Mouse (Mus musculus) testis, postnatal 14 days (tissue): ENCODE results near the gene Asic2.
A peak's percentile ranks its signal among the peaks of the same experiment; 100 is the strongest.

Source experiments
- DNase-seq: peaks from one replicate; pipeline ENCODE4 v3.0.0; 2021; ENCODE audit warnings: low spot score

Asic2 gene

GRCm38 (mm10) chr11:81722071-81722470, 246.2 kb downstream of the Asic2 start:
- DNase-seq, result no peak

- DNase-seq, result no peak
These were observed 253.5 kb downstream of the Asic2 start for GRCm38 (mm10) chr11:81714801-81715200.

GRCm38 (mm10) chr11:81706996-81707395, 261.3 kb downstream of the Asic2 start:
- no peak for DNase-seq

- no peak for DNase-seq
These were observed 270.2 kb downstream of the Asic2 start for GRCm38 (mm10) chr11:81698008-81698407.

GRCm38 (mm10) chr11:81695501-81695900, 272.8 kb downstream of the Asic2 start:
- DNase-seq, result no peak

GRCm38 (mm10) chr11:81680511-81680910, 287.7 kb downstream of the Asic2 start:
- DNase-seq, result no peak

GRCm38 (mm10) chr11:81671724-81672123, 296.5 kb downstream of the Asic2 start:
- DNase-seq, result no peak

- DNase-seq, result no peak
These were observed 297.8 kb downstream of the Asic2 start for GRCm38 (mm10) chr11:81670436-81670835.

GRCm38 (mm10) chr11:81658850-81659249, 309.4 kb downstream of the Asic2 start:
- DNase-seq, result no peak

GRCm38 (mm10) chr11:81657121-81657520, 311.1 kb downstream of the Asic2 start:
- DNase-seq, result no peak

GRCm38 (mm10) chr11:81647828-81648227, 320.4 kb downstream of the Asic2 start:
- no peak for DNase-seq

GRCm38 (mm10) chr11:81645549-81645948, 322.7 kb downstream of the Asic2 start:
- DNase-seq, result no peak

- no peak for DNase-seq
These were observed 331.9 kb downstream of the Asic2 start for GRCm38 (mm10) chr11:81636356-81636755.

- DNase-seq, result no peak
These were observed 333.6 kb downstream of the Asic2 start for GRCm38 (mm10) chr11:81634360-81635350.

- DNase-seq, result no peak
These were observed 343.1 kb downstream of the Asic2 start for GRCm38 (mm10) chr11:81625199-81625598.

GRCm38 (mm10) chr11:81620516-81620915, 347.7 kb downstream of the Asic2 start:
- DNase-seq, result no peak

GRCm38 (mm10) chr11:81616437-81616836, 351.8 kb downstream of the Asic2 start:
- DNase-seq, result no peak

- no peak for DNase-seq
These were observed 354.2 kb downstream of the Asic2 start for GRCm38 (mm10) chr11:81613869-81614620.

GRCm38 (mm10) chr11:81612798-81613540, 355.3 kb downstream of the Asic2 start:
- DNase-seq, result peak; percentile 65

- no peak for DNase-seq
These were observed 356.1 kb downstream of the Asic2 start for GRCm38 (mm10) chr11:81611948-81612797.

GRCm38 (mm10) chr11:81610506-81610905, 357.8 kb downstream of the Asic2 start:
- DNase-seq, result no peak
